Mouse (Mus musculus) midbrain, embryonic 10.5 days (tissue): ENCODE data around the gene Aebp2. TPM values are rescaled to one million over a fixed set of nuclear protein-coding genes. Genes with fewer than 3 reads are reported as not detected.
"Not testable (repeated sequence)": the region's sequence is repeated elsewhere in the genome, so short reads cannot be mapped to it uniquely, and the experiment has no call there.

Experiments
- DNase-seq: peaks from one replicate; pipeline ENCODE4 v3.0.0-alpha.2; 2017; ENCODE audit warnings: low spot score
- H3K27ac ChIP-seq: fragments of 300-500 bp; sonication (generic); replicated peaks from 2 replicates; pipeline ENCODE4 v1.5.1; 2016; ENCODE audit warnings: mild to moderate bottlenecking
- H3K27me3 ChIP-seq: fragments of 300-500 bp; sonication (generic); 2 replicates; pipeline ENCODE4 v1.6.1; 2016; ENCODE audit warnings: low read depth, mild to moderate bottlenecking; ENCODE audit not compliant: poor library complexity, severe bottlenecking
- H3K36me3 ChIP-seq: fragments of 300-500 bp; sonication (generic); 2 replicates; pipeline ENCODE4 v1.6.1; 2016; ENCODE audit warnings: mild to moderate bottlenecking, moderate library complexity
- H3K4me1 ChIP-seq: fragments of 300-500 bp; sonication (generic); 2 replicates; pipeline ENCODE4 v1.6.1; 2016
- H3K4me3 ChIP-seq: fragments of 300-500 bp; sonication (generic); 2 replicates; pipeline ENCODE4 v1.5.1; 2016; ENCODE audit warnings: mild to moderate bottlenecking, moderate library complexity
- H3K9me3 ChIP-seq: fragments of 300-500 bp; sonication (generic); replicated peaks from 2 replicates; pipeline ENCODE4 v1.6.1; 2016; ENCODE audit warnings: mild to moderate bottlenecking
- WGBS: fragments of 180-500 bp; shearing (Covaris S2); methylation state at CpG from one replicate; pipeline ENCODE4 v1.1.7; 2016; 5-methylcytosine and 5-hydroxymethylcytosine counted together
- polyA plus RNA-seq: library from polyadenylated mRNA; unstranded; fragments of >200 nt; fragmentation: Nextera tagmentation; extraction: Ambion mirVana; gene quantifications from 2 replicates; pipeline ENCODE4 v1.2.1, GENCODE M21; 2016

The Aebp2 gene
- polyA plus RNA-seq, 1 experiment from 2014 or later: 12.3 TPM

GRCm38 (mm10) chr6:140597381-140598329, 24.8 kb upstream of the Aebp2 start:
- H3K4me3 ChIP-seq: no peak overlapping the region
- H3K4me1 ChIP-seq: peaks cover 54% of the 10 kb centered on the region
- H3K36me3 ChIP-seq: peaks cover 74% of the 10 kb centered on the region
- no peaks in the 10 kb centered on the region for H3K27me3 ChIP-seq
- peak; percentile 47 for DNase-seq
- H3K27ac ChIP-seq: peak overlapping the region; percentile 79
- no peaks in the 10 kb centered on the region for H3K9me3 ChIP-seq
- WGBS: 56% methylated on average over 15 of the region's 15 CpGs

- peaks cover 63% of the 10 kb centered on the region for H3K4me1 ChIP-seq
- no peaks in the 10 kb centered on the region for H3K9me3 ChIP-seq
- no peak overlapping the region for H3K4me3 ChIP-seq
- H3K36me3 ChIP-seq: peaks cover 66% of the 10 kb centered on the region
- peak overlapping the region; percentile 79 for H3K27ac ChIP-seq
- WGBS: 93% methylated on average over 9 of the region's 9 CpGs
- DNase-seq: no peak
- no peaks in the 10 kb centered on the region for H3K27me3 ChIP-seq
These were observed 23.9 kb upstream of the Aebp2 start for GRCm38 (mm10) chr6:140598516-140598915.

DNA sequence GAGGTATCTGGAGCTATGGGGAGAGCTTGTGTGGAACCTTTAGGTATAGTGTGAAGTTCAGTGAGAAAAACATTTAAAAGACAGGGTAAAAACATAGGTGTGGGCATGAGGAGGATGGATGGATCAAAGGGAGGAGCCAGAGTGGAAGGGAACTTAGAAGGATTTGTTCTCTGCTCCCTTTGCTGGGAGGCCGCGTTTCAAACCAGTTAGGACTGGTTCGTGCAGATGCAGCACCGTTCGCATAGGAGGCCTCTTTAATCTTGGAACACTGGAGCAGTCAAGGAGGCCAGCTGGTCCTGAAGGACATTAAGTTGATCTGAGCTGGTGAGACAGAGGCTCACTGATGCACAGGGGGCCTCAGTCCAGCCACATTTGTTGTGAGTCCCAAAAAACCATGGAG, 23.1 kb upstream of the Aebp2 start:
- Histone ChIP-seq H3K9me3 (no peaks in the 10 kb centered on the region), H3K4me1 (peaks cover 71% of the 10 kb centered on the region), H3K27me3 (no peaks in the 10 kb centered on the region; the same call in 1 of the 2 replicates), H3K36me3 (peaks cover 58% of the 10 kb centered on the region), H3K27ac (peak overlapping the region; percentile 79), H3K4me3 (no peak overlapping the region)
- 88% methylated on average over 5 of the region's 5 CpGs for WGBS
- DNase-seq: no peak

- H3K27ac ChIP-seq, H3K27me3 ChIP-seq, H3K4me3 ChIP-seq, DNase-seq, H3K9me3 ChIP-seq: not testable (repeated sequence)
- H3K4me1 ChIP-seq: peaks cover 81% of the 10 kb centered on the region
- 97% methylated on average over 8 of the region's 8 CpGs for WGBS
- peaks cover 44% of the 10 kb centered on the region for H3K36me3 ChIP-seq
These were observed 21.8 kb upstream of the Aebp2 start for GRCm38 (mm10) chr6:140600671-140601070.

- Histone ChIP-seq H3K9me3 (no peaks in the 10 kb centered on the region), H3K4me3 (no peak overlapping the region), H3K27ac (no peak overlapping the region), H3K4me1 (peaks cover 81% of the 10 kb centered on the region), H3K27me3 (no peaks in the 10 kb centered on the region; the same call in 1 of the 2 replicates), H3K36me3 (peaks cover 39% of the 10 kb centered on the region)
- 92% methylated on average over 4 of the region's 4 CpGs for WGBS
- DNase-seq: no peak
These were observed 21.3 kb upstream of the Aebp2 start for GRCm38 (mm10) chr6:140601175-140601574.

DNA sequence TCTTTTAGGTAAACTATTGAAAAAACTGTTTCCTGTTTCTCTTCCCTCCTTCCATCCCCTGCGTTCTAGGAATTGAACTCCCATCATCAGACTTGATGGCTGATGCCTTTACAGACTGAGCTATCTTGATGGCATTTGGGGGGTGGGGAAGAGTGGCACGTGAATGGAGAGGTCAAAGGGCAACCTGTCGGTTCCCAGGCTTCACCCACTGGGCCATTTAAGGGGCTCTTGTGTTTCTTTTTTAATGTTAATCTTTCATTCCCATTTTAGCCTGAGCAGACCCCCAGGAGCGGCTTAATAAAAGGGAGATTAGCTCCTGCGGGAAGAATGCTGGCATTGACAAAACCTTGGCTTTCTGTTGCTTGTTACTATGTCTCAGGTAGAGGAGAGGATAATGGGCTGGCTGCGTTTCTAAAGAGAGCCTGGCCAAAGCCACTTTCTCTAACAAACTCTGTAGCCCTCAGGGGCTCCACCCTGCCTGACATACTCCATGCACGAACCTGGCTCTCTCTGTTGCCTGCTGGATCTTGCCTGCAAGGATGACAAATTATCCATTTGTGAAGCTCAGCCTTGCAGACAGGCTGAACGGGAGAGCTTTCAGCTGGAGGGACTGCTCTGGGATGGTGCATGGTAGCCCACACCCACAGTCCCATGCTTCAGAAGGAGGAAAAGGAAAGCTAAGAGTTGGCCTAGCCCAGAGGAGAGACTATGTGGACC, 19.1 kb upstream of the Aebp2 start:
- Histone ChIP-seq H3K36me3 (peaks cover 24% of the 10 kb centered on the region), H3K4me1 (peaks cover 66% of the 10 kb centered on the region), H3K9me3 (no peaks in the 10 kb centered on the region), H3K27me3 (no peaks in the 10 kb centered on the region; the same call in 1 of the 2 replicates), H3K27ac (peak overlapping the region; percentile 81), H3K4me3 (no peak overlapping the region)
- WGBS: 4% methylated on average over 8 of the region's 8 CpGs
- peak; percentile 78 for DNase-seq

GRCm38 (mm10) chr6:140605173-140605572, 17.3 kb upstream of the Aebp2 start:
- 82% methylated on average over 5 of the region's 5 CpGs for WGBS
- DNase-seq: not testable (repeated sequence)

GRCm38 (mm10) chr6:140605732-140606131, 16.7 kb upstream of the Aebp2 start:
- H3K27ac ChIP-seq: peak overlapping the region; percentile 61; the same call in 1 of the 2 replicates
- no peak overlapping the region for H3K4me3 ChIP-seq
- no peak for DNase-seq
- H3K36me3 ChIP-seq: peaks cover 16% of the 10 kb centered on the region
- H3K27me3 ChIP-seq: no peaks in the 10 kb centered on the region; the same call in 1 of the 2 replicates
- H3K4me1 ChIP-seq: peaks cover 50% of the 10 kb centered on the region
- WGBS: 78% methylated on average over 3 of the region's 3 CpGs
- H3K9me3 ChIP-seq: no peaks in the 10 kb centered on the region

More at GRCm38 (mm10) chr6:140605173-140605572, 17.3 kb upstream of the Aebp2 start:
- H3K9me3 ChIP-seq, H3K27me3 ChIP-seq, H3K4me3 ChIP-seq: not testable (repeated sequence)
- Histone ChIP-seq H3K27ac (peak overlapping the region; percentile 81), H3K4me1 (peaks cover 50% of the 10 kb centered on the region), H3K36me3 (peaks cover 16% of the 10 kb centered on the region)

- Histone ChIP-seq H3K36me3 (peaks cover 11% of the 10 kb centered on the region), H3K9me3 (no peaks in the 10 kb centered on the region), H3K4me3 (no peak overlapping the region), H3K27ac (peak overlapping the region; percentile 61; the same call in 1 of the 2 replicates), H3K27me3 (no peaks in the 10 kb centered on the region; the same call in 1 of the 2 replicates), H3K4me1 (peaks cover 50% of the 10 kb centered on the region)
- DNase-seq: no peak
- WGBS: 64% methylated on average over 10 of the region's 10 CpGs
These were observed 15.9 kb upstream of the Aebp2 start for GRCm38 (mm10) chr6:140606534-140606933.

DNA sequence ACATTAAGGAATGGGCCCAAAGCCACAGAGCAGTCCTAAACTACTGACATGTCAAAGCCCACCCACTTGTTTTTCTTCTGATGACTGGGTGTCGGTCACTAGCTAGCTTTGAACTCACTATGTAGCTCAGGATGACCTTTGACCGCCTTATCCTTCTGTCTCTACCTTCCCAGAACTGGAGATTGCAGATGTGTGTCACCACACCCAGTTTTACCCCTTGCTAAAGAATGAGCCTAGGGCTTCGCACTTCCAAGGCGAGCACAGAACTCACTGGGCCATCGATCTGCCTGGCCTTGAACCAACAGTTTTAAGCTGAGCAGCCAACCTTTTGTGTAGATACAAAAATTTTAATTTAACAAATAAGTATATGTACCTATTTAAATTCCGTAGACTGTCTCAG, 13.8 kb upstream of the Aebp2 start:
- Histone ChIP-seq H3K27ac (no peak overlapping the region), H3K9me3 (no peaks in the 10 kb centered on the region), H3K4me3 (no peak overlapping the region), H3K27me3 (no peaks in the 10 kb centered on the region; the same call in 1 of the 2 replicates), H3K36me3 (no peaks in the 10 kb centered on the region), H3K4me1 (peaks cover 31% of the 10 kb centered on the region)
- DNase-seq: no peak
- WGBS: 93% methylated on average over 6 of the region's 6 CpGs

GRCm38 (mm10) chr6:140609533-140609932, 12.9 kb upstream of the Aebp2 start:
- no peaks in the 10 kb centered on the region for H3K9me3 ChIP-seq
- whole genome bisulfite sequencing: 88% methylated on average over 4 of the region's 4 CpGs
- H3K27ac ChIP-seq: no peak overlapping the region
- DNase-seq: no peak
- no peaks in the 10 kb centered on the region; the same call in 1 of the 2 replicates for H3K27me3 ChIP-seq
- H3K4me3 ChIP-seq: no peak overlapping the region
- H3K4me1 ChIP-seq: peaks cover 26% of the 10 kb centered on the region
- H3K36me3 ChIP-seq: no peaks in the 10 kb centered on the region

GRCm38 (mm10) chr6:140610117-140610516, 12.3 kb upstream of the Aebp2 start:
- Histone ChIP-seq H3K27ac (no peak overlapping the region), H3K36me3 (no peaks in the 10 kb centered on the region), H3K27me3 (no peaks in the 10 kb centered on the region), H3K4me3 (no peak overlapping the region), H3K4me1 (peaks cover 20% of the 10 kb centered on the region), H3K9me3 (no peaks in the 10 kb centered on the region)
- DNase-seq: no peak
- WGBS: 92% methylated on average over 5 of the region's 5 CpGs
